Mouse (Mus musculus) large intestine, adult 2 months (tissue): ENCODE results near the gene Fabp6. TPM values are rescaled to one million over a fixed set of nuclear protein-coding genes. Genes with fewer than 3 reads are reported as not detected.

Experiments used
- DNase-seq: peaks from one replicate; pipeline ENCODE4 v3.0.0-alpha.2; 2012; ENCODE audit warnings: low read depth, low spot score
- WGBS: fragments of 180-500 bp; shearing (Covaris S2); methylation state at CpG from one replicate; pipeline ENCODE4 v1.1.7; 2018; 5-methylcytosine and 5-hydroxymethylcytosine counted together
- polyA plus RNA-seq: library from polyadenylated mRNA; depleted of rRNA; stranded (reverse); fragments of >200 nt; gene quantifications from 2 replicates; pipeline ENCODE4 v1.2.3, GENCODE M21; 2012; rRNA removed

Gene Fabp6
- polyA plus RNA-seq, result 632 and 6,441 TPM in 2 replicates

DNA sequence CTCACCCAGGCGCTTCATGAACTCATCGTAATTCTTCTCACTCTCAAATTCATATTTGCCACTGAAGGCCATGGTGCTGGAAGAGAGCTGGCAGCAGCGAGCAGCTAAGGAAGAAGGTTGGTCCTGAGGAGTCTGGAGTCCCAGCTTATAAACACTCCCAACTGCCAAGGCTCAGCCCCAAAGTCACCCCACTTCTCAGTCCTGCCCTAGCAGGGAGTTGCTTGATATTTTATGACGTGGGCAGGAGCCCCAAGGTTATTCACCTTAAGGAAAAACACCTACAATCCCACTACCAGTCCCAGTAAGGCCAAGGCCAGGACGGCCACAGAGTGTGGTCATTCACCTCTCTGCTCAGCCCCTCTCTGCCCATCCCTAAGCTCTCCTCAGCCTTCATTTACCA lies at the start of gene Fabp6:
Gene Fabp6, minus strand, starts transcription at position 101 of the 400 bp plus-strand sequence.
- 86% methylated on average over 5 of the region's 5 CpGs for WGBS
- no peak for DNase-seq

DNA sequence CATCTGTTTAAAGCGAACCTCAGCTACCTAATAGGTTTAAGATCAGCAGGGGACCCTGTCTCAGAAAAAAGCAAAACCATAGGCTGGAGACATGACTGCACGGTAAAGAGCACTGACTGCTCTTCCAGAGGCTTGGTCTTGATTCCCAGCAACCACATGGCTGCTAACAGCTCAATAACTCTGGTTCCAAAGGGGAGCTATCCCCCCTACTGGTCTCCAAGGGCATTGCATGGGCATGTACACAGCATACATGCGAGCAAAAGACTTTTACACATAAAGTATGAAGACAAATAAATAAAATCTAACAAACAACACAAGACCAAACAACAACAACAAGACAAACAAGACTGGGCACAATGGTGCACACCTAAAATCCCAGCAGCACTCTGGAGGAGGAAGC lies 43.9 kb upstream of the Fabp6 start:
- 95% methylated on average over 3 of the region's 3 CpGs for WGBS
- DNase-seq, result no peak

DNA sequence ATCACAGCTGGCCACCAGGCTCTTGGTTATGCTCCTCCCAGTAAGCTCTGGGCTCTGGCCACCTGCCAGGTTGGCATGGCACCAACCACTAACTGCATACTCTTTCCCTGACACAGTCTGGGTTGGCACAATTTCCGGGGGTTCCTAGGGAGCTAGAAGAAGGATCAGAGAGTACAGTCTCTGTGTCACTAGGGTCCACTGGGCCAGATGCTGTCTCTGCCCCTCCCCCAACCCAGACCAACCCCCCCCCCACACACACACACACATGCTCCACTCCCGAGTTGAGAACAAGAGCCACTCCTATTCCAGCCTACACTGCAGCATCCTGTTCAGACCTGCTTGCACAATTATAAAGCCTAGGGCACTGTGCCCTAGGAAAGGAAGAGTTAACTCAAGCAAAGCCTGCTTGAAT lies 41.8 kb upstream of the Fabp6 start:
- peak; percentile 61 for DNase-seq
- 3% methylated on average over 2 of the region's 2 CpGs for WGBS

DNA sequence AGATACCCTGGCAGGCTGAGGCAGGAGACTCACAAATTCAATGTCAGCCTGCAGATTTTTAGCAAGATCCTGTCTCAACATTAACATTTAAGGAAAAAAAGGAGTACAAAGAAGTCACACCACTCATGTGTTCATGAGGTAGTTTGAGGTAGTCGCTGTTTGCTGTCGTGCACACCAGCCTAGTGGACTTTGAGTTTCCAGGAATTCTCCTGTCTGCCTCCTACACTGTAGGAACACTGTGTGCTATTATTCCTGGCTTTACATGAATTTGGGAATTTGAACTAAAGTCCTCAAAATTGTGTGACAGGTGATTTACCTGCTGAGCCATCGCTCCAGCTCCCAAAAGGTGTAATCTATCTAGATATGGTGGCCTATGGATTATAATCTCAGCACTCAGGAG lies 37.1 kb upstream of the Fabp6 start:
- 93% methylated on average over 3 of the region's 3 CpGs for WGBS

DNA sequence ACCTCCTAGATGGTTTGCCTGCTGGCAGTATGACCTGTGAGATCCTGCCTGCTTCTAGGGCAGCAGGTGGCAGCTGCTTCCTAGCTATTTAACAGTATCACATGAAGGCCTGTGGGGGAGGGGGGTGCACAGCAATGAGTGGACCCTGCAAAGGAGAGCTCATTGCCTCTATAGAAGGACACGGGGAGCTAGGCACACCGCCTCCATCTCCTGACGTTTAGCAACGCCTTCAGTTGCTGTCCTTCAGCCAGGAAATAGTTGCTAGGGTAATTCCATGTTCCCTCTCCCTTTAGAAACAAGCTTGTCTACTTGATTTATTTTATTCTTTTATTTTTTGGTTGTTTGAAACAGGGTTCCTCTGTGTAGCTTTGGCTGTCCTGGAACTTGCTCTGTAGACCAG lies 35.4 kb upstream of the Fabp6 start:
- no peak for DNase-seq
- 49% methylated on average over 4 of the region's 4 CpGs for WGBS

More for the DNA sequence above, 37.1 kb upstream of the Fabp6 start:
- DNase-seq, result no peak

DNA sequence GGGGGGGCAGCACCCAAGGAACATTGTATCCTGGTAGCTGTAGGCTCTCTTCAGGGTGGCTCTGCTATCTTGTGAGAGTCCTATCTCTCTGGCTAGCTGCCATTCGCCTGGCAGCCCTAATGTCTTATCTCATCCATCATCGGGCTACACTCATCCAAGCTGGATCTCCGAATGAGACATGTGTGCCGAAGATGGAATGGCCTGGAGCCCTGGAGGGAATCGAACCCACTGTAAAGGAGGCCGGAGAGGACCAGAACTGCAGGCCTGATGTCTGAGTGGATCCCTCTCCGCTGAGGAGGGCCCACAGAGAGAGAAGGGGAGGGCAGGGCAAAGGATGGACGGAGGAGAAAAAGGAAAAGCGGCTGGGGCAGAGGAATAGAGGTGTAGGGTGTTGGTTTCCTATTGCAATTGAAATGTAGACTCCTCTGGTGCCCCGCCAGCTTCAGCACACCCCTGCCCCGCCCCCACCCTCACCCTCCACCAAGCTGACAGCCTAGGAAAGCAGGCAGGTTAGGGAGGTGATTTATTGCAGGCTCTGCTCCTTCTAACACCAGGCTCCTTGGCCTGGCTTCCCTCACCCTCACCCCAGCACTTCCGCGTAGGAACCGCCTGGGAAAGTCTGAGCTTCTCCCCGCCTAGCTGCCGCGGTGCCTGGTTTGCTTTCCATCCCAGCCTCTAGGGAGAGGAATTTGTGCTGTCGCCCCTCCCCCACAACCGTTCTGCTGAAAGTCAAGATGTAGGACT lies 32.5 kb upstream of the Fabp6 start:
- DNase-seq, result peak; percentile 45
- 13% methylated on average over 19 of the region's 19 CpGs for WGBS

DNA sequence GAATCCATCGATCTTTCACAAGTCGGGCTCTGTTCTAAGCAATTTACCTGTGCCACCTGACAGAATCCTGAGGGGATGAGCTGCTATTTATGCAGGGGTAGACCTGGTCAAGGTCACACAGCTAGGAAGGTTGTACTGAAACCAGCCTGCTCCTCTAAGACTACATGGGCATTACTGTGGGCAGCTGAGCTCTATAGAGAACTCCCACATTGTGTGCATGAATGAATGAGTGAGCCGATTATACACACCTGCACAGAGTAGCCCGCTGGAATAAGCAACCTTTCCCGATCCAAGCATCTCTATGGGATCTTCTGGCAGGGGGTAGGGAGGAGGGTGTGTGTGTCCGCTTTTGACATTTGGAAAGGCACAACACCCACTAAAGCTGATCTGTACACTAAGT lies 31.8 kb upstream of the Fabp6 start:
- WGBS, result 88% methylated on average over 6 of the region's 6 CpGs
- DNase-seq, result no peak

DNA sequence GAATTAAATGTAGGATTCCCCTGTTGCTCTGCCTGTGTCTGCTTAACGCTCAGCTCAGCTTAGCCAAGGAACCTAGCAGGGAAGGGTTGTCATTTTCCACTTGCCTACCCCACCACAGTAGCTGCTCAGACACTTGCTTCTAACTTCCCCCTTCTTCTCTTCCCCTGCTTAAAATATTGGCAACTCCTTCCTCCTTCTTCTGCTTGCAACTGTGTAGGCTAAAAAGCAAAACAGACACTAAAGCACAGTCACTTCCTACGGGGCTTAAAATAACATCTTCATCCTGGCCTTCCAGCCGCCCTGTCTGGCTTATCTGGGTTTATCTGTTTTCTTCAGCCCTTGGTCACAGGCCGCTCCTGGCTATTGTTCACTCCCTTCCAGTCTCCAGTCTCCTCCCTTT lies 31.2 kb upstream of the Fabp6 start:
- DNase-seq, result no peak
- WGBS, result 60% methylated on average over 4 of the region's 4 CpGs

DNA sequence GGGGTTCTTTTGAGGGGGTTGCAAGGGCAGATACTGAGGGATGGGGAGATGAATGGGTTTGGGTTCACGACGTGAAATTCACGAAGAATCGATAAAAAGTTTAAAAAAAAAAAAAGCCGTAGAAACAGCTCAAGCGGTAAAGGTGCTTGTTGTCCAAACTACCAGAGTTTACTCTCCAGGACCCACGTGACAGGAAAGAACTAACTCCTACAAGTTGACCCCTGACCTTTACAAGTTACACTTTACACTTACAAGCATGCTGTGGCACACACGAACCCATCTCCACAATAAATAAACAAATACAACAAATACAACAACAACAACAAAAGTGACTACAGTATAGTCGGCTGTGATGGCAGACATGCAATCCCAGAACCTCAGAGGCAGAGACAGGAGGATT lies 30.3 kb upstream of the Fabp6 start:
- DNase-seq, result no peak
- 87% methylated on average over 9 of the region's 9 CpGs for WGBS

DNA sequence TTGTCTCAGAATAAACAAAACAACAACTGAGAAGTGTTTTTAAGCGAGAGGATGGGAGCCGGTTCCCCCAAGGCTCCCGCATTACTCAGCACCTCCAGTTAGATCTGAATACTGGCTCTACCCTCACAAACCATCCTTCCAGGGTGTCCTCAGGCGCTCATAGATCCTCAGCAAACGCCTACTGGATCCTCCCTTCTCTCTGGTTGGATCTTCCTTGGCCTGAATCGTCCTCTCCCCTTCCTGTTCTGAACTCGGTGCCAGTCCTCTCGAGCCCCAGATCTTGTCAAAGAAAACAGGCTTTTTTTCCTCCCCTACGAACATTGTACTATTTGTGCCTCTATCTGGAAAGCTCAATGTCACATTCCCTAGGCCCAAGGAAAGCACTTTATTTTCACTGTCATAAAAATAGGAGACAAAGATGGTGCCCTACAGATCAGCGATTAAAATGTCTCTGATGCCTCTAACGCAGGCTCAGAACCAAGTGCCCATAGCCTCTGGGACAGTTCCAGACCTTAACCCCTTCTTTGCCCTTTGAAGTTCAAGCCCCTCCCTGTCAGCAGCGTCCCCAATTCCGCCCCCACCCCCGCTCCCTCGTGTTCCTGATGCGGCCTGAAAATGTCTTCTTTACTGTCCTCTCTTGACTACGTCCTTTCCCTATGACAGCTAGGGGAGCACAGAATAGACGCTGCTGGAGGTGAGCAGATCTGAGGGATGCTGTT lies 25.7 kb upstream of the Fabp6 start:
- no peak for DNase-seq
- 40% methylated on average over 18 of the region's 18 CpGs for WGBS

DNA sequence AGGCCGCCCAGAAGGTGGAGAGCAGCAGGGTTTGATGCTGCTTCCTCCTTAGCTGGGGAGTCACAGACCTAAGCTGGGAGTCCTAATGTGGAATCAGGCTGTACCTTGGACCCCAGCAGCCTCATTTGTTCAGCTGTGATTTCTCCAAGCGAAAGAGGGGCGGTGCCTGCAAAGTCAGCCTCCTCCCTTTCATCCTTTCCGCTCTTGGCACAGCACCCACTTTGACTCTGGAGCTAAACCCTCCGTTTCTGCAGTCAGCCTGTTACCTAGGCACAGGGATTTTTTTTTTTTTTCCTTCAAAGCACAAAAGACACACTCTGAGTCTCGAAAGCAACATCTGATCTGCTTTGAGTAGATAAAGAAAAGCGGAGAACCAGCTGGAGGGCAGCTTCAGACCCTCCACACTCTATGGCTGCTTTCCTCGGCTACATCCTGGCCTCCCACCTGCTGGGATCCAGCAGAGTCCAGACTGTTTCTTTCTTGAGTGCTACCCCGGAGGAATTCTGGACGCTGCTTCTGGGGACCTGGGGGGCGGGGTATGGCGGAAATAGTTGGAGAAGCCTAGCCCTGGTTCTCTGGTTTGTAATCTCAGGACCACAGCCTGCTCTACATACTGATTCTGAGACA lies 25.1 kb upstream of the Fabp6 start:
- WGBS, result 10% methylated on average over 12 of the region's 12 CpGs
- peak; percentile 77 for DNase-seq

DNA sequence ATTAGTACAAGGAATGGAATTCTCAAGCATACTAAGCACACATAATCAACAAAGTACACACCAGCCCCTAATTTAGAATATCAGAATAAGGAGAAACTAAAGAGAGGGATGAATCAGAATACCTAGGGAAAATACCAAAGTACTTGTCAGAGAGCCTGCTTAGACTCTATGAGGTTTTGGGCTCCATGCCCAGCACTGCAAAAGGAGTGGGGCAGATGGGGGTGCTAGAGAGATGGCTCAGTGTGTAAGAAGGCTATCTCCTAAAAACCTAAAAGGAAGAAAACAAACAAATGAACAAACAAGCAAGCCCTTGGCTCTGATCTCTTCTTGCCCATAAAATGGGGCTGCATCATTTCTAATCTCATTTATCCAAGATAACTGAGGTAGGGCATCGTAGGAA lies 23.0 kb upstream of the Fabp6 start:
- DNase-seq, result no peak
- WGBS, result 95% methylated on average over 1 of the region's 1 CpGs

DNA sequence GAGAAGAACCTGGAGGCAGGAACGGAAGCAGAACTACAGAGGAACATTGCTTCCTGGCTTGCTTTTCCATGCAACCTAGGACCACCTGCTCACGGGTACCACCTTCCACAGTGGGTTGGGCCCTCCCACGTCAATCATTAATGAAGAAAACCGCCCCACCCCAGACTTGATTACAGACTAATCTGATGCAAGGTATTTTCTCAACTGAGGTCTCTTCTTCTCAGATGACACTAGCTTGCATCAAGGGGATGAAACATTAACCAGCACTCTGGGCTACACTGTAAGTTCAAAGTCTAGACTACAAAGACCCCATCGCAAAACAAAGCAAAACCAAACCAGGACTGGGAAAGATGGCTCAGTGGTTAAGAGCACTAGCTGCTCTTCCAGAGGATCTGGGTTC lies 20.4 kb upstream of the Fabp6 start:
- 34% methylated on average over 5 of the region's 5 CpGs for WGBS

DNA sequence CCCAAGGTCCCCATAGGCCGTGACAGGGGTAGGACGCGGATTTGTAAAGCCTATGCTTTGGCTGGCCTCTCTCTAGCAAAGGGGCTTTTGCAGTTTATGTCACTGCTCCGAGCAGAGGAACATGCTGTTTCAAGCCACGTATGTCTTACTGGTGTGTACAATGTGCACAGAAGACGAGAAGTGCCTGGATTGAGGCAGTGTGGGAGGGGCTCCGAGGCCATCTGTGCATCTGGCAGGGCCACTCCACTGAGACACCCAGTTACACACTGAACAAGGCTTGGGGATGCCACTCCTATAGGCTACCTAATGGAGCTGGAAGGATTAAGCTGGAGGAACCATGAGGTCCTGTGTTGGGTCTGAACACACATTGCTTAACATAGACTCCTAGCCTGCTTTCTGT lies 17.1 kb upstream of the Fabp6 start:
- WGBS, result 66% methylated on average over 7 of the region's 7 CpGs
- no peak for DNase-seq

More for the DNA sequence above, 20.4 kb upstream of the Fabp6 start:
- no peak for DNase-seq

DNA sequence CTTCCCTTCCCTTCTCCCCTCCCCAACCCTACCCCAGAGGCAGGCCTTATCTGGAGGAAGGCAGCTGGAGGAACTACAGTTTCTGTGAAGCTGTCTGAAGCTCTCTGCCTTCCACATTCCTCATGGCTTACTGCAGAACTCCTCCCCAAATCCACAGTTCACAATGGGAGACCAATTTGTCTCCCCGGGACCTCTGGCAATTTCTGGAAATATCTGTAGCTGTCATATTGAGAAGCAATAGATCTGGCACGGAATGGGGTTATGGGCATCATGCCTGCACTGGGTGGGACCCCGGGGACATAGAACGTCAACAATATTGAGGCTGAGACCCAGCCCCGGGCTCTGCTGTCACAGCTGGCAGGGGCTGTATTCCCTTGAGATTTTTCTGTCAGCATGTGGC lies 16.6 kb upstream of the Fabp6 start:
- WGBS, result 75% methylated on average over 5 of the region's 5 CpGs
- DNase-seq, result no peak

DNA sequence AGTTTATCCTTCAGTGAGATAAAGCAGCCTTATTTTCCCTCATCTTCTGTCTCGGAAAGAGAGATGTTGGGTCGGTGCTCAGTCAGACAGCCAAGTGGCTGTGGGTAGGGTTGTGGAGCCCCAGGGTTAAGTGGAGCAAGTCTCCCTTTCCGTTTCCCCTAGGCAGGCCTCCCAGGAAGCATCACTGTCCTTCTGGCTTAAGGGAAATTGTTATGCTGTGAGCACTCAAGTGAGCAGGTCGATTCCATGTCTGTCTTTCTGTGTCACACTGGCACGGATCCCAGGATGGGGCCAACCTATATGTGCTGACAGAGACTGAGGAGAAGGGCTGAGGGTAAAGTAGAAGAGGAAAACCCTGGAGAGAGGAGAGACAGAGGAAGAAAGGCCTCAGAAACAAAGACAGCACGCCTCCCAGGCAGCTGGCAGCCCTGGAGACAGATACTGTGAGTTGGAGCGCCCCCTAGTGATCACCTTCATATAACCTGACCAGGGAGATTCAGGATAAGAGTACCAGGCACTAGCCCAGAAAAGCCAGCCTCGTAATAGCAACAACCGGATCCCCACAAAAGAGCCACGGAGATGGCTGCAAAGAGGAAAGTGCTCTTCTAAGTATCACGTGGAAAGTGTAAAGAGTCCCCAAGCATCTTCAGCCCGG lies 11.6 kb upstream of the Fabp6 start:
- peak; percentile 75 for DNase-seq
- 25% methylated on average over 12 of the region's 12 CpGs for WGBS

DNA sequence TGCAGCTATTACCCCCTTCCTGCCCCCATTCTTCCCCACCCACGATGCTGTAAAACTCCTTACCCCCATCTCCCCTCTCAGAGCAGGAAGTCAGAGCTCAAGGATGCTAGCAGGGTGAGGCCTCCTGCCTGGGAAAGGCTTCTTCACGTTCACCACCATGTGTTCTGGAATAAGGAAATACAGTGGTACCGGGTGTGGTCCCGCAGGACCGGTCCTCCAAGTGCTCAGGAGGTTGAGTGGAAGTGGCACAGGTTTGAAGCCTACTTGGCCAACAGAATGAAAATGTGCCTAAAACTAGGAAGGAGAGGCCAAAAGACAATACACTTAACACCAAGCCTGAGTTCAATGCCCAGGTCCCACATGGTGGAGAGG lies 9.3 kb upstream of the Fabp6 start:
- WGBS, result 12% methylated on average over 5 of the region's 5 CpGs
- peak; percentile 57 for DNase-seq

DNA sequence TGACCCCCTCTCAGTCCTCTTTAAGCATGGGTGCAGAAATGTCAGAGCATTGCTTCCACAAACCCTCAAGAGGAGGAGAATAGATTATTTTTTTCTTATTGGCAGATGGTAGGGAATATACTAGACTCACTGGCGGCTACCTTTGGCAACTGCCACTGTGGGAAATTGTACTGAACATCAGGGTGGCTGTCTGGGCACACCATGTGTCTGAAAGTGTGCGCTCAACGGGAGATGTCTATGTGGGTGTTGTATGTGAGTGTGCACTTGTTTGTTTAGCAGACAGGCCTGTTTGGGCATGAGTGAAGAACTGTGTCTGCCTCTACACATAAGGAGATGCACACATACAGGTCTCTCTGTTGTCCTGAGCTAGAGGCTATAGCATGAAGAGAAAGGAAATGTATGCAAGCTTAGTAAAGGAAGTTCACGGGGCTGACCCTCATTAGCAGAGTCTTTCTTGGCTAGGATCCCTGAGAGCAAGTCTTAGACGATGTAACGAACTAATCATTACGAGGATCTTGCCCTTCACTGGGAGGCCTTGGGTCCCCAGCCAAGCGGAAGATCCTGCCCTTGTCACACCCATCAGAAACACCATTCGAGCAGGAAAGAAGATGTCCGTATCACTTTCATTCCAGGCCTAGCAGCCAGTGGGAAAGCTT lies 8.8 kb upstream of the Fabp6 start:
- WGBS, result 39% methylated on average over 10 of the region's 10 CpGs
- DNase-seq, result peak; percentile 45

DNA sequence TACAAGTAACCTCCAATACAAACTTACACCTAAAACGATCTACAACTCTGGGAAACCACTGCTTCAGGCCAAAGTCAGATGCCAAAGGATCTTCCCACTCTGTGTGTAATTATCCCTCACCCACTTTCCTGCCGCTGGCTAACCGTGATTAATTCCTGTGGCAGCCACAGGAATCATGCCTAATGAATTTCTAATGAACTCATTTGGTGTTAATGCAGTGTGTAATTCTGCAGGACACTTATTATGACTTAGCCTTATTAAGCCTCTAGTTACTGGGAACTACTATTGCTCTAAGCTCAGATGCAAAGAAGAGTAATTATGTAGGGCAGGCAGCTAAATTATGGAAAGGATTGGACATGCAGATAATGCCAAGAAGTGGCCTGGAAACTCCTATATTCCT lies 7.1 kb upstream of the Fabp6 start:
- 82% methylated on average over 3 of the region's 3 CpGs for WGBS
- no peak for DNase-seq

DNA sequence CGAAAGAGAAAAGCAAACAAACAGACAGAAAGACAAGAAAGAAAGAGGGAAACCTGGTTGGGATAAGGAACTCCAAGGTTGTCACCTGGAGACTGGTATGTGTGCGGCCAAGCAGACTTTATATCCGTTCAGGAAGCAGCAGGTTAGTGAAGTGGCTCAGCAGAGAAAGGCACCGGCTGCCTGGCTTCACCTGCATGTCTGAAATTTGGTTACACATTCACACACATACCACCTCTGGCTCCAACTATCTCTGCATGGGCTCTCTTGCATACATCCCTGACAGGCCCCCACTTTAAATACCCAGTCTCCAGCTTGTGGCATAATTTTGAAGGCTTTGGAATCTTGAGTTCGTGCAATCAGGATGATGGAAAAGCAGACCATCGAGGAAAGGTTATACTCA lies 4.5 kb upstream of the Fabp6 start:
- 71% methylated on average over 6 of the region's 6 CpGs for WGBS
- no peak for DNase-seq
